Mouse (Mus musculus): ENCODE data around the gene Nrxn1. TPM values are rescaled to one million over a fixed set of nuclear protein-coding genes. Genes with fewer than 3 reads are reported as not detected.

The Nrxn1 gene
- total and polyA plus RNA-seq, 3 experiments: not detected

- in situ Hi-C loops (cut with MboI; ENCODE audit: low pct_ligation_motif_present, low pct_unique_long_range_greater_than_20kb, low sequenced_read_pairs) (no loop called here), dilution Hi-C loops (cut with MboI; ENCODE audit: extremely low pct_ligation_motif_present, extremely low pct_unique_long_range_greater_than_20kb, low sequenced_read_pairs) (no loop called here)
- Histone ChIP-seq H3K9ac (ENCODE audit: insufficient read depth, low read depth) (no peak overlapping the region), H3K4me1 (ENCODE audit: control insufficient read depth in 1 of 2, insufficient read depth in 2 of 2) (no peaks in the 10 kb centered on the region), H3K36me3 (replicated peaks in 1 of 2; ENCODE audit: control insufficient read depth in 1 of 2, insufficient read depth in 1 of 2, low read length in 1 of 2) (no peaks in the 10 kb centered on the region), H3K9me3 (replicated peaks; ENCODE audit: low read length) (peaks cover 39% of the 10 kb centered on the region), H3K4me3 (replicated peaks in 1 of 3; ENCODE audit: low read depth in 2 of 3, low read length in 2 of 3, poor library complexity in 1 of 3) (peak overlapping the region in 1 of 3 experiments; percentile 24), H3K4me2 (ENCODE audit: insufficient read depth, low read depth, poor library complexity, severe bottlenecking) (no peak overlapping the region), H3K27ac (ENCODE audit: insufficient read depth, low read depth) (no peak overlapping the region), H3K27me3 (replicated peaks) (no peaks in the 10 kb centered on the region), H3K79me2 (replicated peaks; ENCODE audit: control insufficient read depth, extremely low read depth, insufficient read depth, poor library complexity, severe bottlenecking) (no peaks in the 10 kb centered on the region)
- DNase-seq (ENCODE audit: extremely low read depth): no peak
- TF ChIP-seq IRF4 (IDR thresholded peaks at IDR 0.05; ENCODE audit: low read depth, low read length) (0 out of 2 replicates have a peak, but pooled peaks have one; percentile 21), KAT2A (IDR thresholded peaks at IDR 0.05; ENCODE audit: insufficient replicate concordance, low read length) (no peak)
Observed at GRCm38 (mm10) chr17:90995436-90995835, 97.4 kb downstream of the Nrxn1 start.

- DNase-seq (ENCODE audit: extremely low read depth): no peak
- dilution Hi-C loops (cut with MboI; ENCODE audit: extremely low pct_ligation_motif_present, extremely low pct_unique_long_range_greater_than_20kb, low sequenced_read_pairs) (no loop called here), in situ Hi-C loops (cut with MboI; ENCODE audit: low pct_ligation_motif_present, low pct_unique_long_range_greater_than_20kb, low sequenced_read_pairs) (no loop called here)
- H3K4me3 ChIP-seq (replicated peaks in 1 of 3; ENCODE audit: low read depth in 2 of 3, low read length in 2 of 3, poor library complexity in 1 of 3): no peak overlapping the region
- TF ChIP-seq RCOR1 (conservative IDR thresholded peaks at IDR 0.05; ENCODE audit: low read depth, low read length): no peak
- TF ChIP-seq ZNF384 (IDR thresholded peaks at IDR 0.05; ENCODE audit: low read depth, low read length): no peak
- TF ChIP-seq TBP (conservative IDR thresholded peaks at IDR 0.05; ENCODE audit: low read depth, low read length): no peak
- TF ChIP-seq HCFC1 (IDR thresholded peaks at IDR 0.05; ENCODE audit: low read depth, low read length): no peak
- no peak for TF ChIP-seq MYC (IDR thresholded peaks at IDR 0.05; ENCODE audit: low read depth, low read length)
- no peak for TF ChIP-seq NRF1 (IDR thresholded peaks at IDR 0.05; ENCODE audit: low read depth, low read length)
- no peak for TF ChIP-seq PAX5 (IDR thresholded peaks at IDR 0.05; ENCODE audit: low read length)
- no peak for TF ChIP-seq ZC3H11A (IDR thresholded peaks at IDR 0.05; ENCODE audit: low read depth, low read length)
- no peak for TF ChIP-seq CHD1 (IDR thresholded peaks at IDR 0.05; ENCODE audit: low read depth, low read length)
- TF ChIP-seq MAFK (IDR thresholded peaks at IDR 0.05; ENCODE audit: insufficient replicate concordance, low read length): no peak
- no peak for TF ChIP-seq NELFE (IDR thresholded peaks at IDR 0.05; ENCODE audit: low read depth, low read length)
- TF ChIP-seq CTCF (conservative IDR thresholded peaks at IDR 0.05 in 1 of 2, IDR thresholded peaks at IDR 0.05 in 1 of 2; ENCODE audit: low read depth in 2 of 2, low read length in 2 of 2): no peak
- no peak for TF ChIP-seq MXI1 (IDR thresholded peaks at IDR 0.05; ENCODE audit: low read depth, low read length)
- TF ChIP-seq JUND (conservative IDR thresholded peaks at IDR 0.05; ENCODE audit: low read depth, low read length): no peak
- no peak for TF ChIP-seq USF1 (IDR thresholded peaks at IDR 0.05; ENCODE audit: low read depth, low read length)
- TF ChIP-seq MEF2A (IDR thresholded peaks at IDR 0.05; ENCODE audit: borderline replicate concordance, low read depth, low read length): no peak
- no peak overlapping the region for H3K4me2 ChIP-seq (ENCODE audit: insufficient read depth, low read depth, poor library complexity, severe bottlenecking)
- H3K9ac ChIP-seq (ENCODE audit: insufficient read depth, low read depth): no peak overlapping the region; the same call in 1 of the 2 replicates
- no peaks in the 10 kb centered on the region for H3K27me3 ChIP-seq (replicated peaks)
- no peaks in the 10 kb centered on the region for H3K79me2 ChIP-seq (replicated peaks; ENCODE audit: control insufficient read depth, extremely low read depth, insufficient read depth, poor library complexity, severe bottlenecking)
- no peaks in the 10 kb centered on the region for H3K36me3 ChIP-seq (replicated peaks in 1 of 2; ENCODE audit: control insufficient read depth in 1 of 2, insufficient read depth in 1 of 2, low read length in 1 of 2)
- no peaks in the 10 kb centered on the region for H3K4me1 ChIP-seq (ENCODE audit: control insufficient read depth in 1 of 2, insufficient read depth in 2 of 2)
- peaks cover 30% of the 10 kb centered on the region for H3K9me3 ChIP-seq (replicated peaks; ENCODE audit: low read length)
- H3K27ac ChIP-seq (ENCODE audit: insufficient read depth, low read depth): no peak overlapping the region
Observed at GRCm38 (mm10) chr17:90994247-90994646, 98.6 kb downstream of the Nrxn1 start.
